ENCODE assay signal across 15 mouse cellular contexts in genomic region chr12:82199286-82199685, GRCm38 (mm10).
"Had no signal": no experiment of that assay in that cellular context is flagged by ENCODE, and none has a peak within 500 bp of the region (broad histone marks: within the 10 kb centered on the region; RNA-seq: fewer than 3 reads in every experiment).

No protein-coding gene starts in this region.

- H3K9ac ChIP-seq: neural tube, embryonic 13.5 days; stomach, embryonic 15.5 days had no signal

- H3K4me3 ChIP-seq: neural tube, embryonic 13.5 days; stomach, embryonic 15.5 days had no signal

- H3K4me2 ChIP-seq: neural tube, embryonic 13.5 days; stomach, embryonic 15.5 days had no signal

- H3K27ac ChIP-seq: neural tube, embryonic 13.5 days; stomach, embryonic 15.5 days; stomach, postnatal 0 days had no signal

- DNase-seq: retina, postnatal 1 day; right cerebral cortex, adult 18-20 months; right cerebral cortex, postnatal 14 days; right cerebral cortex, postnatal 25 days; right cerebral cortex, postnatal 4 days; spleen, adult 18-20 months; thymus, adult 18-20 months; thymus, adult 2 months; thymus, postnatal 14 days; thymus, postnatal 25 days; thymus, postnatal 36 days; thymus, postnatal 4 days had no signal

- H3K27me3 ChIP-seq: neural tube, embryonic 13.5 days; stomach, embryonic 15.5 days had no signal

- H3K36me3 ChIP-seq: neural tube, embryonic 13.5 days; stomach, embryonic 15.5 days had no signal

- H3K9me3 ChIP-seq: neural tube, embryonic 13.5 days; stomach, embryonic 15.5 days had no signal
